Mouse (Mus musculus): ENCODE data around the gene Asic2. TPM values are rescaled to one million over a fixed set of nuclear protein-coding genes. Genes with fewer than 3 reads are reported as not detected.
A peak's percentile ranks its signal among the peaks of the same experiment; 100 is the strongest.

Gene Asic2
- polyA plus RNA-seq, 1 experiment from 2014 or later, result 17.7 TPM

DNA sequence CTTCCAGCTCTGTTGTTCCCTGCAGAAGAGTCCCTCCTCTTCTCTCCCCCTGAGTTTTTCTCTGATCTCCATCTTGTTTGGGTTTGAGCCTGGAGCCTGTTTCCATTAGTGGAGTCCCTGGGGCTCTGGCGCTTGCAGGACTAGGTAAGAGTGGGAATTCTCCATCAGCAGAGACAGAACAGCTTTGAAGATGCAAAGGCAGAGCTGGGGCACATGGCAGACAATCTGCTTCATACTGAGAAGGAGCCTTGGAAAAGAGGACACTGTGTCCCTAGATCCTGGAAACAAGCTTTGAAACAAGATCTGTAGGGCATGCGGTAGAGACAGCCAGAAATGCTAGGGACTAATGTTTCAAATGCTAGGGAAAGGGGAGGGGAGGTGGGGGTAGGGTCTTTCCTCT, 729.2 kb downstream of the Asic2 start:
- Histone ChIP-seq H3K4me3 (no peak overlapping the region), H3K9ac (no peak overlapping the region), H3K4me2 (no peak overlapping the region), H3K27ac (replicated peaks) (no peak overlapping the region), H3K4me1 (replicated peaks) (no peaks in the 10 kb centered on the region), H3K27me3 (no peaks in the 10 kb centered on the region), H3K36me3 (no peaks in the 10 kb centered on the region), H3K9me3 (no peaks in the 10 kb centered on the region)
- no peak for ATAC-seq (ENCODE audit: low FRiP score, low read depth)
- WGBS, result 67% methylated on average over 2 of the region's 2 CpGs

DNA sequence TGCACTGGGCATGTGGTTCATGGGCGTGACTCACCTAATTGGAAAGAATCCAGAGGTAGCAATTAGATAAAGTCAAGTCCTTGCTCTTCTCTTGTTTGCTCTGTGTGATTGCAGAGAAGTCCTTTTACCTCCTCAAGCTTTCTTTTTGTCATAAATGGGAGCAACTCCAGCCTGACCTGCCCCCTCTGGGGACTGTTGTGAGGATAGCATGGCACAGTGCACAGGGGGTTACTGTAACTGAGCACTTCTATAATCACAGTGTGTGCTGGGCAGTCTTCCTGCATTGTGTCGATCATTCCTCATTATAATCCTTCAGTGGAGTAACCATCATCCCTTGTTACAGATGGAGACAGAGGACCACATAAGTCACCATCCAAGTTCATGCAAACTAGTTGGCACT, 732.2 kb downstream of the Asic2 start:
- H3K27me3 ChIP-seq, result no peaks in the 10 kb centered on the region
- H3K4me2 ChIP-seq, result no peak overlapping the region
- no peak overlapping the region for H3K27ac ChIP-seq (replicated peaks)
- H3K4me3 ChIP-seq, result no peak overlapping the region
- H3K9me3 ChIP-seq, result no peaks in the 10 kb centered on the region
- H3K4me1 ChIP-seq (replicated peaks), result no peaks in the 10 kb centered on the region
- no peak for ATAC-seq (ENCODE audit: low FRiP score, low read depth)
- 88% methylated on average over 2 of the region's 2 CpGs for WGBS
- H3K9ac ChIP-seq, result no peak overlapping the region
- H3K36me3 ChIP-seq, result no peaks in the 10 kb centered on the region

DNA sequence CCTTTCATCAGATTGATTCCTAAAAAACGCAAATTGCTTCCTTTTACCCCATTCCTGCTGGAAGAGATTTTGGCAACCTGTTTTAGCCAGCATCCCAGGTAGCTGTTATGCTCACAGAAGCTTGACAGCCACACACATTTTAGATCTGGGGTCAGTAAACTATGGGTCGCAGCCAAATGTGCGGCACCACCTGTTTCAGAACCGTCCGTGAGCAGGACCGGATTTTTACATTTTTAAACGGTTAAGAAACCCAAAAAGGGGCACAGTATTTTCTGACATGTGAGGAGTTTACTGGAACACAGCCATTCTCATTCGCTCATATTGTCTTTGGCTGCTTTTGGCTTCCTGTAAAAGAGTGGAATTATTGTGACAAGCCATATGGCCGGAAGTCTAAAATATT, 744.9 kb downstream of the Asic2 start:
- WGBS, result 88% methylated on average over 9 of the region's 9 CpGs
- no peak overlapping the region for H3K9ac ChIP-seq
- no peaks in the 10 kb centered on the region for H3K27me3 ChIP-seq
- ATAC-seq (ENCODE audit: low FRiP score, low read depth), result no peak
- H3K4me3 ChIP-seq, result no peak overlapping the region
- H3K4me2 ChIP-seq, result no peak overlapping the region
- no peaks in the 10 kb centered on the region for H3K36me3 ChIP-seq
- H3K9me3 ChIP-seq, result no peaks in the 10 kb centered on the region
- H3K27ac ChIP-seq (replicated peaks), result no peak overlapping the region
- H3K4me1 ChIP-seq (replicated peaks), result no peaks in the 10 kb centered on the region

DNA sequence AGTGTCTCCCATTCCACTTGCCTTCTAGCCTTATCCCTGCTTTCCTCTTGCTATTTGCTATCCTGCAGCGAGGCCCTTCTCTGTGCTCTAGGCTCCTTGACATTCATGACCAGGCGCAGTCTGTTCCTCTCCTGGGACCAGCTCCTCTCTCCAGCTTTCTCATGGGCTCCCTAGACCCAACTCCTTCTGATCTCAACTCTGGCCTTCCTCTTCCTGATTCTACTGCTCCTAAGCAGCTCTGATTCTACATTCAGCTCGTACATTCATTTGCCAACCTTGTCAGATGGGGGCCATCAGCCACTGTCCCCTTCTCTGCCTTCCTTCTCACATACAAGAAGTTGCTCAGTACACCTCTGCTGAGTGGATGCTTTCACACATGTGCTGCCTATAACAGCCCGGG, 747.5 kb downstream of the Asic2 start:
- H3K4me2 ChIP-seq, result no peak overlapping the region
- no peak overlapping the region for H3K9ac ChIP-seq
- H3K27me3 ChIP-seq, result no peaks in the 10 kb centered on the region
- no peaks in the 10 kb centered on the region for H3K36me3 ChIP-seq
- no peaks in the 10 kb centered on the region for H3K9me3 ChIP-seq
- no peak overlapping the region for H3K27ac ChIP-seq (replicated peaks)
- no peak for ATAC-seq (ENCODE audit: low FRiP score, low read depth)
- 93% methylated on average over 4 of the region's 4 CpGs for WGBS
- H3K4me1 ChIP-seq (replicated peaks), result no peaks in the 10 kb centered on the region
- no peak overlapping the region for H3K4me3 ChIP-seq

DNA sequence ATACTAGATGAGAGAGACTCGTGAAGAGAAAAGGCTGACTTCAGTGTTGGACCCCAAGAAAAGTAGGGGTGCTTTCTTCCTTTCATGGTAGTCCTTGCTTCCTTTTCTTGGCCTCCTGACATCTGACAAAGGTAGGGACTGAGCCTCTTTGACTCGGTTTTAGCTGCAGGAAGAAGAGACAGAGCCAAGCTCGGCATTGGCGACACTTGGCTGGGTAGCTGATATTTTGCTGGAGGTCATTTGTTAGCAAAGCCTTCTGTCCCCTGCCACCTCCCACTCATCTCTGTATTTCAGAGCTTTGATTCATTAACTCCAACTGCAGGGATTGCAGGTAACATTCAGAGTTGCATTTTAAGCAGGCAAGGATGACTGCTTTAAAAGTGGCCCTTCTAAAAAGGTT, 762.8 kb downstream of the Asic2 start:
- no peak overlapping the region for H3K27ac ChIP-seq (replicated peaks)
- H3K36me3 ChIP-seq, result no peaks in the 10 kb centered on the region
- no peak overlapping the region for H3K4me2 ChIP-seq
- H3K9me3 ChIP-seq, result no peaks in the 10 kb centered on the region
- no peaks in the 10 kb centered on the region for H3K27me3 ChIP-seq
- H3K4me3 ChIP-seq, result no peak overlapping the region
- H3K9ac ChIP-seq, result no peak overlapping the region
- 44% methylated on average over 4 of the region's 4 CpGs for WGBS
- H3K4me1 ChIP-seq (replicated peaks), result no peaks in the 10 kb centered on the region
- ATAC-seq (ENCODE audit: low FRiP score, low read depth), result no peak

DNA sequence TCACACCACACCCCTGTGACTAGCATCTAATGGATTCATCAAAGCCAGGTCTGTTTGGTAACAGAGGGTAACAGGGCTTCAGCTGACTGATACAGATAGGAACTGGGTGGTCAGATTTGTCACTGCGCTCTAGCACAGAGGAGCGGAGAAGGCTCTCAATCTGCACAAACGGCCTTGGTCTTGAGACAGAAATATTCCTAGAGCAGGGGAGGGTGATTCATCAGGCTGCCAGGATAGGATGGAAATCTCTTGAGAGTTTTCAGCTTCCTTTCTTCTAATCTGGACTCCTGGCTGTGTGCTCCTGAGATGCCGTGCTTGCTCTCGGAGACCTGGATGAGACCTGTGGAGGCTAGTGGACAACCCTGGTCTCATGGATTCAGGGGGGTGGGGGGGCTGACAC, 765.7 kb downstream of the Asic2 start:
- 83% methylated on average over 5 of the region's 5 CpGs for WGBS
- no peaks in the 10 kb centered on the region for H3K36me3 ChIP-seq
- ATAC-seq (ENCODE audit: low FRiP score, low read depth), result no peak
- H3K27ac ChIP-seq (replicated peaks), result no peak overlapping the region
- H3K27me3 ChIP-seq, result no peaks in the 10 kb centered on the region
- no peak overlapping the region for H3K4me2 ChIP-seq
- H3K9me3 ChIP-seq, result no peaks in the 10 kb centered on the region
- H3K4me3 ChIP-seq, result no peak overlapping the region
- H3K4me1 ChIP-seq (replicated peaks), result no peaks in the 10 kb centered on the region
- H3K9ac ChIP-seq, result no peak overlapping the region

DNA sequence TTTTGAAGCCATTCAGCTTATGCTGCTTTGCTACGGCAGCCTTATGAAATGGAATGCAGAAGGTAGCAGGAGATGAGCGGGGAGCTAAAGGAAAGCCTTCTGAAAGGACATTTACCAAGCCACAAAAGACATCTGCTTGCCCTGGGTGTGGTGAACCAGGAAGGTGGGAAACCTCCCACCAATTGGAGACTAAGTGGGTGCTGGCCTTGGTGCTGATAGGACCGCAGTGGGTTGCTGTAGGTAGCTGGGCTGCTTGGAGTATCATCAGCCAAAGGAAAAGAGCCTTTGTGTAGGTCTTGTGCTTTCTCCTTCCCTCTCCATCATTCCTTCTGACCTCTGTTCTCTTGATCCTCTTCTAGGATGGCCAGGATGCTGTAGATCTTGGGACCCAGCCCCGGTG, 774.4 kb downstream of the Asic2 start:
- no peak for ATAC-seq (ENCODE audit: low FRiP score, low read depth)
- no peak overlapping the region for H3K27ac ChIP-seq (replicated peaks)

DNA sequence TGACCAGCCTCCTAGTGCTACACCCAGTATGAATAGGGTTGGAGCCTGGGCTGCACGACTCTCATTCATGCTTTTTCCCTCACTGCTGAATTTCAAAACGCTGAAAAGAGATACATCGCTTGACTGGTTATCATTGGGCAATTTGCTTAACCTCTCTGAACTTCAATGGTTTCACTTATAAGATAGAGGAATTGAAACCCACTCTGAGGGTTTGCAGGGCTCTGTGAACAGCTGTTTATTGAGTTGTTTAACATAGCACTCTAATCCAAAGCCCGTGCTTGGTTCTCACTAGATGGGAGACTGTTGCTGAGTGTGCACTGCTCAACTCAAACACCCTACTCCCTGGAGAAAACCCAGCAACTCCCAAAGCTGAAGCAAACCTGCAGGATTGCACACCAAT, 776.1 kb downstream of the Asic2 start:
- no peak overlapping the region for H3K4me3 ChIP-seq
- H3K27me3 ChIP-seq, result no peaks in the 10 kb centered on the region
- H3K27ac ChIP-seq (replicated peaks), result no peak overlapping the region
- 79% methylated on average over 4 of the region's 4 CpGs for WGBS
- H3K9me3 ChIP-seq, result no peaks in the 10 kb centered on the region
- no peak overlapping the region for H3K9ac ChIP-seq
- H3K4me2 ChIP-seq, result no peak overlapping the region
- no peaks in the 10 kb centered on the region for H3K4me1 ChIP-seq (replicated peaks)
- no peaks in the 10 kb centered on the region for H3K36me3 ChIP-seq
- no peak for ATAC-seq (ENCODE audit: low FRiP score, low read depth)

More for the DNA sequence above, 774.4 kb downstream of the Asic2 start:
- no peaks in the 10 kb centered on the region for H3K27me3 ChIP-seq
- 57% methylated on average over 4 of the region's 4 CpGs for WGBS
- H3K4me1 ChIP-seq (replicated peaks), result no peaks in the 10 kb centered on the region
- no peak overlapping the region for H3K4me2 ChIP-seq
- no peaks in the 10 kb centered on the region for H3K36me3 ChIP-seq
- no peak overlapping the region for H3K4me3 ChIP-seq
- no peaks in the 10 kb centered on the region for H3K9me3 ChIP-seq
- H3K9ac ChIP-seq, result no peak overlapping the region

DNA sequence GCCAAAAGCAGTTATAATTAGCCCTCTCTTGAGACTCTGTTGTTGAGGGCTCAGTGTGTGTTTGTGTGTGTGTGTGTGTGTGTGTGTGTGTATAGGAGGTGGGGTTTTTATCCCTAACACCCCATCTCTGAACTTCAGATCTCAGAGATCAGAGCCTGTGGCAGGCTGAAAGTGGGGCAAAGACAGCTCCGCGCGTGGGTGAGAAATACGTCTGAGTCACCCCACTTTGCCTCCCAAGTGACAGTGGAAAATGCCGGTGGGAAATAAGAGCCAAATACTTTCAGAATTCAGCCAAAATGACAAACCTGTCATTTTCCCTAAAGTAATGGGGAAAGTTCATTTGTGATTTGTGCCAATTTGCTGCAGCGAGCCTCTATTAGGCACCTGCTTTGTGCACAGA, 779.2 kb downstream of the Asic2 start:
- peaks cover 5% of the 10 kb centered on the region; the same call in 1 of the 2 replicates for H3K4me1 ChIP-seq (replicated peaks)
- no peak overlapping the region for H3K4me3 ChIP-seq
- no peak for ATAC-seq (ENCODE audit: low FRiP score, low read depth)
- H3K9me3 ChIP-seq, result no peaks in the 10 kb centered on the region
- H3K36me3 ChIP-seq, result no peaks in the 10 kb centered on the region
- WGBS, result 89% methylated on average over 6 of the region's 6 CpGs
- no peaks in the 10 kb centered on the region for H3K27me3 ChIP-seq
- H3K9ac ChIP-seq, result no peak overlapping the region
- no peak overlapping the region for H3K27ac ChIP-seq (replicated peaks)
- no peak overlapping the region for H3K4me2 ChIP-seq

DNA sequence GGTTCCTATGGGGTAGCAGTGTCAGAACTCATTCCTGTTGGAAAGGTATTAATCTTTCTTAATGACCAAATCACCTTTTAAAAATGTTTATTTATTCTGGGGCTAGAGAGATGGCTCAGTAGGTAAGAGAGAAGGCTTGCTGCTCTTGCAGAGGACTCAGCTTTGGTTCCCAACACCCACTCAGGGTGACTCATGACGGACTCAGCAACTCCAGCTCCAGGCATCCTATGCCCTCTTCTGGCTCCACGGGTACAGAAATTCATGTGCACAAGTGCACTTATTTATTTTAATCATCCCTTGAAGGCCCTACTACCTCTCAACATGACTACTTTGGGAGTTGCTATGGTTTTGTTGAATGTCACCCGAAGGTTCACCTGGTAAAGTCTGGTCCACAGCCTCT, 780.4 kb downstream of the Asic2 start:
- H3K9ac ChIP-seq, result no peak overlapping the region
- WGBS, result 90% methylated on average over 3 of the region's 3 CpGs
- no peak for ATAC-seq (ENCODE audit: low FRiP score, low read depth)

DNA sequence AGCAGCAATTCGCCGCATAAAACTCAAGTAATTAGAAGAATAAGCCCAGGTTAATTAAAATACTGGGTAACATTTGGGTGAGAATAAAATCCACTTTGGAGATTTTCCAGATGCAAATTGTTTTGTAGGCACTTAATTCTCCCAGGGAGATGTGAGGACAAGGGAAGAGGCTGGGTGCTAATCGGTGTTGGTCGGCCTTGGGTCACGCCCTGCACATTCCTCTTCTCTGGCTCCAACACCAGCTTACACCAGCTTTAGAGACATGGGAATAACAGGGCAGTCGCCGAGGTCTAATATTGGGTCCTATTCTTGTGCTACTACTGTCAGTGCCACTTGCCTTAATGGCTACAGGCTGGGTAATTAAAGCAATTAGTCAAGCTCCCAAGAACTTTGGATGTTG, 783.5 kb downstream of the Asic2 start:
- Histone ChIP-seq H3K27me3 (no peaks in the 10 kb centered on the region), H3K27ac (replicated peaks) (no peak overlapping the region), H3K9ac (no peak overlapping the region), H3K36me3 (no peaks in the 10 kb centered on the region), H3K4me1 (replicated peaks) (peaks cover 5% of the 10 kb centered on the region; the same call in 1 of the 2 replicates), H3K9me3 (no peaks in the 10 kb centered on the region), H3K4me3 (no peak overlapping the region), H3K4me2 (no peak overlapping the region)
- ATAC-seq (ENCODE audit: low FRiP score, low read depth), result 0 out of 2 replicates have a peak, but pooled peaks have one; percentile 30
- WGBS, result 56% methylated on average over 7 of the region's 7 CpGs

More for the DNA sequence above, 780.4 kb downstream of the Asic2 start:
- no peaks in the 10 kb centered on the region for H3K36me3 ChIP-seq
- no peak overlapping the region for H3K4me3 ChIP-seq
- peaks cover 5% of the 10 kb centered on the region; the same call in 1 of the 2 replicates for H3K4me1 ChIP-seq (replicated peaks)
- no peaks in the 10 kb centered on the region for H3K27me3 ChIP-seq
- H3K27ac ChIP-seq (replicated peaks), result no peak overlapping the region
- no peaks in the 10 kb centered on the region for H3K9me3 ChIP-seq
- H3K4me2 ChIP-seq, result no peak overlapping the region

DNA sequence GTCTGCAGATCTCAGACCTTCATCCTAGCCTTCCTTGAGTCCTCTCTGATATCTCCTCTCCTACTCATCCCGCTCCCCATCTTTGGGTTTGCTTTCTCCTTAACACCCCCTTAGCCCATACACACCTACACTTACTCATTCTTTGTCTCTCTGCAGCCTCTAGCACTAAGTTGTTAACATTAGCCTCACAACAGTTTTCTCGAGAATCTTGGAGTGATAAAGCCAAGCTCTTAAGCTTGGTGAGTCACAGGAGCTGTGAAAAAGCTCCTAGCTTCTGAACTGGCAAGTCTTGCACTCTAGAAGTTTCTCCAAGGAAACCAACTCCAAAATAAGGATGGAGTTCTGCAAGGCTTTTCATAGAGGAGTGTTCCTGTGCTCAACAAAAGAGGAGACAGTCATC, 803.4 kb downstream of the Asic2 start:
- Histone ChIP-seq H3K27ac (replicated peaks) (no peak overlapping the region), H3K4me1 (replicated peaks) (no peaks in the 10 kb centered on the region), H3K36me3 (no peaks in the 10 kb centered on the region), H3K4me3 (no peak overlapping the region), H3K9me3 (no peaks in the 10 kb centered on the region), H3K4me2 (no peak overlapping the region), H3K27me3 (no peaks in the 10 kb centered on the region), H3K9ac (no peak overlapping the region)
- ATAC-seq (ENCODE audit: low FRiP score, low read depth), result no peak
- 90% methylated on average over 2 of the region's 2 CpGs for WGBS

DNA sequence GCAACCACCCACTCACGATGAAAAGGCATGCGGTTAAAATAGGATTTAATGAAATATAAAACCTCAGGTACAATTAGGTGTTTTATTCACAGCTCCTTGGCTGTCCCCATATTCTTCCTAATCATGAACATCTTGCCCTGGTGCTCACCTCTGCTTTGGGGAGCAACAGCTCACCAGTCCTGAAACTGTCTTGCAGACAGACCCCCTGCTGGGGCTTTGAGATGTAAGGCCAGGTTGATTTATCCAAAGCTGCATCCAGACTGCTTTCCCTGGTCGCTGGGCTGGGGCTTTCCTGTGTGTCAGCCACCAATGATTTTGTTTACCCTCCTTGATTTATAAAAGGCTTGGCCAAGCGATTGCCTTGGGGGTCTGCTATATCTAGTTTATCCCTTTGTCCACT, 805.2 kb downstream of the Asic2 start:
- Histone ChIP-seq H3K27ac (replicated peaks) (no peak overlapping the region), H3K4me3 (no peak overlapping the region), H3K9ac (no peak overlapping the region), H3K4me1 (replicated peaks) (no peaks in the 10 kb centered on the region), H3K4me2 (no peak overlapping the region), H3K36me3 (no peaks in the 10 kb centered on the region), H3K9me3 (no peaks in the 10 kb centered on the region), H3K27me3 (no peaks in the 10 kb centered on the region)
- ATAC-seq (ENCODE audit: low FRiP score, low read depth), result no peak
- WGBS, result 64% methylated on average over 4 of the region's 4 CpGs
